Mouse (Mus musculus) neural tube, embryonic 15.5 days (tissue): ENCODE results near the gene D430042O09Rik. TPM values are rescaled to one million over a fixed set of nuclear protein-coding genes. Genes with fewer than 3 reads are reported as not detected.

Experiments used
- ATAC-seq: fragments of 200-750 bp; cut with Nextera tagmentation; 2 replicates; pipeline ENCODE4 v1.8.0; 2017; ENCODE audit warnings: mild to moderate bottlenecking, moderate TSS enrichment, moderate library complexity; ENCODE audit not compliant: low FRiP score
- H3K27ac ChIP-seq: fragments of 300-500 bp; sonication (generic); replicated peaks from 2 replicates; pipeline ENCODE4 v1.5.1; 2015; ENCODE audit warnings: mild to moderate bottlenecking, inconsistent platforms
- H3K27me3 ChIP-seq: fragments of 300-500 bp; sonication (generic); replicated peaks from 2 replicates; pipeline ENCODE4 v1.6.1; 2015; ENCODE audit warnings: inconsistent platforms
- H3K36me3 ChIP-seq: fragments of 300-500 bp; sonication (generic); 2 replicates; pipeline ENCODE4 v1.6.1; 2015; ENCODE audit warnings: inconsistent platforms
- H3K4me1 ChIP-seq: fragments of 300-500 bp; sonication (generic); 2 replicates; pipeline ENCODE4 v1.6.1; 2015; ENCODE audit warnings: inconsistent platforms
- H3K4me2 ChIP-seq: fragments of 300-500 bp; sonication (generic); 2 replicates; pipeline ENCODE4 v1.6.1; 2015; ENCODE audit warnings: inconsistent platforms, mild to moderate bottlenecking, moderate library complexity
- H3K4me3 ChIP-seq: fragments of 300-500 bp; sonication (generic); replicated peaks from 2 replicates; pipeline ENCODE4 v1.5.1; 2015; ENCODE audit warnings: mild to moderate bottlenecking, inconsistent platforms
- H3K9ac ChIP-seq: fragments of 300-500 bp; sonication (generic); replicated peaks from 2 replicates; pipeline ENCODE4 v1.6.1; 2015; ENCODE audit warnings: mild to moderate bottlenecking, inconsistent platforms
- H3K9me3 ChIP-seq: fragments of 300-500 bp; sonication (generic); replicated peaks from 2 replicates; pipeline ENCODE4 v1.6.1; 2016; ENCODE audit warnings: inconsistent platforms
- WGBS: fragments of 180-500 bp; shearing (Covaris S2); methylation state at CpG from one replicate; pipeline ENCODE4 v1.1.7; 2015; ENCODE audit warnings: mixed read lengths; 5-methylcytosine and 5-hydroxymethylcytosine counted together
- polyA plus RNA-seq: library from polyadenylated mRNA; unstranded; fragments of >200 nt; fragmentation: Nextera tagmentation; extraction: Ambion mirVana; gene quantifications from 2 replicates; pipeline ENCODE4 v1.2.1, GENCODE M21; 2015

D430042O09Rik gene
- 5.4 and 6.7 TPM in 2 replicates for polyA plus RNA-seq

- Histone ChIP-seq H3K9ac (peak within 1 kb of the TSS; percentile 92), H3K4me2 (peak within 1 kb of the TSS; percentile 82), H3K4me3 (peak within 1 kb of the TSS; percentile 83), H3K4me1 (peaks cover 43% of the 10 kb centered on the region), H3K27me3 (no peaks in the 10 kb centered on the region), H3K36me3 (peaks cover 16% of the 10 kb centered on the region), H3K27ac (peak within 1 kb of the TSS; percentile 93), H3K9me3 (no peaks in the 10 kb centered on the region)
- 0% methylated on average over 45 of the region's 45 CpGs for WGBS
- peak; percentile 99 for ATAC-seq
These were observed at the start of gene D430042O09Rik, which contains the start of gene Gtf3c1 for GRCm38 (mm10) chr7:125707593-125708022. Gene D430042O09Rik, plus strand, starts transcription at chr7:125707888. Gene Gtf3c1, minus strand, starts transcription at chr7:125707780.

GRCm38 (mm10) chr7:125663654-125664053 is 44.0 kb upstream of the D430042O09Rik start:
- H3K4me1 ChIP-seq: no peaks in the 10 kb centered on the region
- no peak for ATAC-seq
- H3K4me2 ChIP-seq: no peak overlapping the region
- H3K27me3 ChIP-seq: no peaks in the 10 kb centered on the region
- no peak overlapping the region for H3K4me3 ChIP-seq
- 89% methylated on average over 3 of the region's 3 CpGs for WGBS
- no peak overlapping the region for H3K9ac ChIP-seq
- H3K36me3 ChIP-seq: peaks cover 90% of the 10 kb centered on the region
- H3K27ac ChIP-seq: no peak overlapping the region
- H3K9me3 ChIP-seq: no peaks in the 10 kb centered on the region

GRCm38 (mm10) chr7:125670865-125671264 is 36.8 kb upstream of the D430042O09Rik start:
- ATAC-seq: no peak
- 91% methylated on average over 6 of the region's 6 CpGs for WGBS

GRCm38 (mm10) chr7:125671396-125671795 is 36.3 kb upstream of the D430042O09Rik start:
- Histone ChIP-seq H3K4me1 (no peaks in the 10 kb centered on the region), H3K27ac (no peak overlapping the region), H3K4me3 (no peak overlapping the region), H3K27me3 (no peaks in the 10 kb centered on the region), H3K9me3 (no peaks in the 10 kb centered on the region), H3K36me3 (peaks cover 97% of the 10 kb centered on the region), H3K9ac (no peak overlapping the region), H3K4me2 (no peak overlapping the region)
- ATAC-seq: no peak
- 94% methylated on average over 8 of the region's 8 CpGs for WGBS

More at GRCm38 (mm10) chr7:125670865-125671264, 36.8 kb upstream of the D430042O09Rik start:
- H3K27me3 ChIP-seq: no peaks in the 10 kb centered on the region
- H3K4me1 ChIP-seq: no peaks in the 10 kb centered on the region
- H3K36me3 ChIP-seq: peaks cover 97% of the 10 kb centered on the region
- no peaks in the 10 kb centered on the region for H3K9me3 ChIP-seq
- no peak overlapping the region for H3K4me3 ChIP-seq
- no peak overlapping the region for H3K4me2 ChIP-seq
- H3K27ac ChIP-seq: no peak overlapping the region
- H3K9ac ChIP-seq: no peak overlapping the region

DNA sequence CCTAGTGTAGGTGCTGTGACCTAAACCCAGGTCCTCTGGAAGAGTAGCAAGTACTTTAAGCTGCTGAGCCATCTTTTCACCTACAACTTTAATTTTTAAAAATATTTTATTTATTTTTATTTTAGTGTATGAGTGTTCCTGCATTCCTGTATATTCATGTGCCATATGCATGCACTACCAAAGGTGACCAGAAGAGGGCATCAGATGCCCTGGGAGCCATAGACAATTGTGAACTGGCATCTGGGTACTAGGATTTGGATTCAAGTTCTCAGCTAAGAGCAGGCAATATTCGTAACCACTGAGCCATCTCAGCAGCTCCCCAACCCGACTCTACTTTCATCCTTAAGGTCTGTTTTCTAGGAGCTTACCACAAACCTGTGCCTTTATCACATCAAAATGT is 32.8 kb upstream of the D430042O09Rik start:
- no peaks in the 10 kb centered on the region for H3K4me1 ChIP-seq
- H3K27me3 ChIP-seq: no peaks in the 10 kb centered on the region
- H3K9me3 ChIP-seq: no peaks in the 10 kb centered on the region
- H3K4me2 ChIP-seq: no peak overlapping the region
- peaks cover 97% of the 10 kb centered on the region for H3K36me3 ChIP-seq
- ATAC-seq: no peak
- H3K4me3 ChIP-seq: no peak overlapping the region
- H3K9ac ChIP-seq: no peak overlapping the region
- 88% methylated on average over 2 of the region's 2 CpGs for WGBS
- no peak overlapping the region for H3K27ac ChIP-seq

- WGBS: 70% methylated on average over 8 of the region's 8 CpGs
- H3K4me2 ChIP-seq: no peak overlapping the region
- no peaks in the 10 kb centered on the region for H3K4me1 ChIP-seq
- no peak overlapping the region for H3K9ac ChIP-seq
- ATAC-seq: no peak
- H3K36me3 ChIP-seq: peaks cover 84% of the 10 kb centered on the region
- no peaks in the 10 kb centered on the region for H3K27me3 ChIP-seq
- no peak overlapping the region for H3K27ac ChIP-seq
- H3K9me3 ChIP-seq: no peaks in the 10 kb centered on the region
- H3K4me3 ChIP-seq: no peak overlapping the region
These were observed 28.9 kb upstream of the D430042O09Rik start for GRCm38 (mm10) chr7:125678756-125679155.

- WGBS: 90% methylated on average over 9 of the region's 9 CpGs
These were observed 27.8 kb upstream of the D430042O09Rik start for GRCm38 (mm10) chr7:125679936-125680335.

DNA sequence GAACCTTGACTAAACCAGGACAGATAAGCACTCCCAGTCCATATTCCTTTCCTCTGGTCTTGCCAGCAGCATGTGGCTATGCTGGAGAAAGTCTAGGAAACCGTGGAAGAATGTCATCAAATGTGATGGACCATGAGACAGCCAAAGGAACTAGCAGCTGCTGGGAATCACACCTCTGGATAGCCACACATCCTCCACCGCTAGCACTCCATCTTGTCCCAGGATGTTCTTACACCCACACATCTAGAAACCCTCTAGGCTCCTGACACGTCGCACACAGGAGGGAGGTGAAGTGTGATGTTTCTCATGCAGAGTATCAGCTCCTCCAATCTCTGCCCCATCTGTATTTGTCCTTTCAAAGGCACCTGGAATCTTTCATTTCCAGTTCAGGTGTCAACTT is 17.2 kb upstream of the D430042O09Rik start:
- H3K36me3 ChIP-seq: peaks cover 76% of the 10 kb centered on the region
- no peaks in the 10 kb centered on the region for H3K9me3 ChIP-seq
- 94% methylated on average over 4 of the region's 4 CpGs for WGBS
- no peak overlapping the region for H3K27ac ChIP-seq
- no peaks in the 10 kb centered on the region for H3K4me1 ChIP-seq
- H3K4me2 ChIP-seq: no peak overlapping the region
- H3K4me3 ChIP-seq: no peak overlapping the region
- no peak overlapping the region for H3K9ac ChIP-seq
- H3K27me3 ChIP-seq: no peaks in the 10 kb centered on the region
- ATAC-seq: no peak

More at GRCm38 (mm10) chr7:125679936-125680335, 27.8 kb upstream of the D430042O09Rik start:
- H3K36me3 ChIP-seq: peaks cover 78% of the 10 kb centered on the region
- no peak overlapping the region for H3K9ac ChIP-seq
- no peak overlapping the region for H3K27ac ChIP-seq
- H3K27me3 ChIP-seq: no peaks in the 10 kb centered on the region
- no peak overlapping the region for H3K4me2 ChIP-seq
- no peaks in the 10 kb centered on the region for H3K9me3 ChIP-seq
- ATAC-seq: no peak
- no peak overlapping the region for H3K4me3 ChIP-seq
- no peaks in the 10 kb centered on the region for H3K4me1 ChIP-seq

DNA sequence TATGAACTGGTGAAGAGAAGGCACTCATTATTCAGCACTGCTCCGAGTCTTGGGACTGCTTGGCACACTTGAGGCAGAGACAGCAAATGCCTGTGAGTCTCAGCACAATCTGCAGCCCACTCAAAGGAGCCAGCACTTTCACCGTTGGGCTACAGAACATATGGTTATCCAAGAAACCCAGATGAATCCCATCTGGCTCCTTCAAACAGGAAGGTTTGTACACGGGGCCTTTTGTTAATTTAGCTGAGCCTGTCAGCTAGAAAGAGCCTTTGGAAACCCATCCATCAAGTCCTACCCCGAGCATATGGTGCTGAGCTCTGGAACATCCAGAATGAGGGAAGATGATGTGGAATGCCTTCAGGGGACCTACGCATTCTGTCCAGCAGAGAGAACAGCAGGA is 13.6 kb upstream of the D430042O09Rik start:
- Histone ChIP-seq H3K4me3 (no peak overlapping the region), H3K36me3 (peaks cover 98% of the 10 kb centered on the region), H3K27ac (no peak overlapping the region), H3K27me3 (no peaks in the 10 kb centered on the region), H3K4me2 (no peak overlapping the region), H3K9ac (no peak overlapping the region), H3K9me3 (peaks cover 4% of the 10 kb centered on the region; the same call in 1 of the 2 replicates), H3K4me1 (no peaks in the 10 kb centered on the region)
- no peak for ATAC-seq
- WGBS: 60% methylated on average over 5 of the region's 5 CpGs

- H3K27me3 ChIP-seq: no peaks in the 10 kb centered on the region
- H3K4me1 ChIP-seq: peaks cover 28% of the 10 kb centered on the region
- peaks cover 62% of the 10 kb centered on the region for H3K36me3 ChIP-seq
- H3K4me2 ChIP-seq: no peak overlapping the region
- H3K9ac ChIP-seq: no peak overlapping the region
- H3K9me3 ChIP-seq: peaks cover 4% of the 10 kb centered on the region; the same call in 1 of the 2 replicates
- no peak for ATAC-seq
- no peak overlapping the region for H3K27ac ChIP-seq
- 94% methylated on average over 1 of the region's 1 CpGs for WGBS
- H3K4me3 ChIP-seq: no peak overlapping the region
These were observed 4.9 kb upstream of the D430042O09Rik start for GRCm38 (mm10) chr7:125702791-125703190.

- peaks cover 43% of the 10 kb centered on the region for H3K4me1 ChIP-seq
- peak; percentile 84 for ATAC-seq
- peak overlapping the region; percentile 93 for H3K27ac ChIP-seq
- under 1% methylated on average over 24 of the region's 24 CpGs for WGBS
- H3K9ac ChIP-seq: peak overlapping the region; percentile 92
- H3K4me2 ChIP-seq: peak overlapping the region; percentile 82
- peaks cover 20% of the 10 kb centered on the region for H3K36me3 ChIP-seq
- H3K9me3 ChIP-seq: no peaks in the 10 kb centered on the region
- peak overlapping the region; percentile 83 for H3K4me3 ChIP-seq
- H3K27me3 ChIP-seq: no peaks in the 10 kb centered on the region
These were observed 502 bp upstream of the D430042O09Rik start for GRCm38 (mm10) chr7:125707186-125707585.

- Histone ChIP-seq H3K4me2 (peak overlapping the region; percentile 82), H3K27ac (peak overlapping the region; percentile 93), H3K4me3 (peak overlapping the region; percentile 83), H3K4me1 (peaks cover 43% of the 10 kb centered on the region), H3K9ac (peak overlapping the region; percentile 92), H3K27me3 (no peaks in the 10 kb centered on the region), H3K36me3 (peaks cover 11% of the 10 kb centered on the region), H3K9me3 (no peaks in the 10 kb centered on the region)
- peak; percentile 9; the same call in 1 of the 2 replicates for ATAC-seq
- WGBS: 2% methylated on average over 15 of the region's 15 CpGs
These were observed 412 bp downstream of the D430042O09Rik start for GRCm38 (mm10) chr7:125708100-125708499.
